Mouse (Mus musculus) G1E (cell line): ENCODE results near the gene Il17c.

Experiments
- CTCF ChIP-seq: IDR thresholded peaks from 2 replicates; pipeline ENCODE4 v1.5.1; 2012; ENCODE audit warnings: low read depth, low read length, inconsistent platforms, mixed read lengths
- GATA1 ChIP-seq: IDR thresholded peaks from 2 replicates; pipeline ENCODE4 v1.6.1; 2012; ENCODE audit warnings: borderline replicate concordance, low read length, inconsistent platforms, mixed read lengths
- POLR2AphosphoS5 ChIP-seq: IDR thresholded peaks from 2 replicates; pipeline ENCODE4 v1.6.1; 2012; ENCODE audit warnings: low read depth, low read length, inconsistent platforms; ENCODE audit not compliant: insufficient replicate concordance
- TAL1 ChIP-seq: conservative IDR thresholded peaks from 2 replicates; pipeline ENCODE4 v1.6.1; 2012; ENCODE audit warnings: low read depth, low read length, inconsistent platforms, mixed read lengths

DNA sequence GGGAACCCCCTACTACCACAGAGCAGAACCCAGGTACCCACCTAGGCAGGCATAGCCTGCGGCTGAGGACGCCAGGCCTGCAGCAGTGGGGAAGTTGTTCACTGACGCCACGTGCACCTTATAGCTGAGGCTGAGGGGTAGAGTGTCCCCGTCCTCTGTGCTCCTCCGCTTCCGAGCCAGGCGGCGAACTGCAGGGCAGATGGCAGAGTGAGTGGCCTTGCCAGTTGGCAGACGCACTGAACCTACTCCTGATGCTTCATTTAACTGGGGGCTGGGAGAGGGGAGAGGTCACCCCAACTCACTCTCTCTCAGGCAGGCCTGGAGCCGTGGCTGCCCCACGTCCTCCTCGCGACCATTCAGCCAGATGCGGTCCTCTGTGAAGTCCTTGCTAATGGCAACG, 17.5 kb downstream of the Il17c start:
- no peak for TF ChIP-seq CTCF
- TF ChIP-seq POLR2AphosphoS5 = no peak
- TF ChIP-seq GATA1 = no peak
- TF ChIP-seq TAL1 = no peak
